In the genomic region with DNA sequence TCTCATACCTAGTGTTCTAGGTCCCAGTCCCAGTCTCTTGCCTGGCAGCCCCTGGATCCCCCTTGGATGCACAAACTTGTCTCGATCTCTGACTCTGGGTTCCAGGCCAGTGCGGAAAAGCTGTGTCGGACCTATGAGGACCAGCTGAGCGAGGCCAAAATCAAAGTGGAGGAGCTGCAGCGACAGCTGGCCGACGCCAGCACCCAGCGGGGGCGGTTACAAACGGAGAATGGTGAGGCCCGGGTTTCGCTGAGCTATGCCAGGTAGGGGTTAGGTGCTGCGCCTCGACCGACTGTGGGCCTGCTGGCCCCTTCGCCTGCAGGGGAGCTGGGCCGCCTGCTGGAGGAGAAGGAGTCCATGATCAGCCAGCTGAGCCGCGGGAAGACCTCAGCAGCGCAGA, we compare ENCODE assay signal across 15 mouse cellular contexts. TPM values are rescaled to one million over a fixed set of nuclear protein-coding genes. Genes with fewer than 3 reads are reported as not detected.
DNase-seq lines count a peak whose midpoint lies in the region; ATAC-seq lines count a peak whose summit lies in the region.
"Had no signal": no experiment of that assay in that cellular context is flagged by ENCODE, and none has a peak within 500 bp of the region (broad histone marks: within the 10 kb centered on the region; RNA-seq: fewer than 3 reads in every experiment).

No protein-coding gene starts in this region.

- H3K4me1 ChIP-seq in forebrain, embryonic 12.5 days = peaks cover 31% of the 10 kb centered on the region
- peaks cover 14% of the 10 kb centered on the region for H3K4me1 ChIP-seq in forebrain, embryonic 16.5 days (replicated peaks; ENCODE audit: control insufficient read depth, insufficient read depth, low read length)
- H3K4me1 ChIP-seq in midbrain, embryonic 11.5 days (ENCODE audit: control insufficient read depth, insufficient read depth, low read length) = peaks cover 11% of the 10 kb centered on the region
- H3K4me1 ChIP-seq in midbrain, embryonic 15.5 days = peaks cover 17% of the 10 kb centered on the region
- peaks cover 46% of the 10 kb centered on the region for H3K4me1 ChIP-seq in embryonic facial prominence, embryonic 10.5 days

- ATAC-seq in forebrain, embryonic 12.5 days (ENCODE audit: low FRiP score) = no peak
- ATAC-seq in forebrain, embryonic 16.5 days = no peak
- ATAC-seq in midbrain, embryonic 11.5 days (ENCODE audit: low FRiP score) = 0 out of 2 replicates have a peak, but pooled peaks have one; percentile 14
- no peak for ATAC-seq in midbrain, embryonic 15.5 days (replicated peaks)
- 0 out of 2 replicates have a peak, but pooled peaks have one; percentile 3 for ATAC-seq in megakaryocyte progenitor cell, adult 5-6 weeks (replicated peaks; ENCODE audit: poor library complexity)
- ATAC-seq: liver, embryonic 12.5 days had no signal

- H3K27me3 ChIP-seq in forebrain, embryonic 12.5 days = peaks cover 87% of the 10 kb centered on the region
- peaks cover 42% of the 10 kb centered on the region for H3K27me3 ChIP-seq in forebrain, embryonic 16.5 days (replicated peaks; ENCODE audit: control insufficient read depth, insufficient read depth, low read length)
- peaks cover 57% of the 10 kb centered on the region for H3K27me3 ChIP-seq in midbrain, embryonic 11.5 days (ENCODE audit: control insufficient read depth, insufficient read depth, low read length)
- peaks cover 60% of the 10 kb centered on the region for H3K27me3 ChIP-seq in midbrain, embryonic 15.5 days (replicated peaks)
- peaks cover 99% of the 10 kb centered on the region for H3K27me3 ChIP-seq in embryonic facial prominence, embryonic 10.5 days (replicated peaks; ENCODE audit: low read depth, poor library complexity, severe bottlenecking)

- H3K9me3 ChIP-seq in forebrain, embryonic 12.5 days = no peaks in the 10 kb centered on the region
- no peaks in the 10 kb centered on the region for H3K9me3 ChIP-seq in forebrain, embryonic 16.5 days (ENCODE audit: control insufficient read depth, low read length)
- H3K9me3 ChIP-seq in midbrain, embryonic 11.5 days (ENCODE audit: control insufficient read depth, low read length) = no peaks in the 10 kb centered on the region
- no peaks in the 10 kb centered on the region for H3K9me3 ChIP-seq in midbrain, embryonic 15.5 days
- H3K9me3 ChIP-seq in embryonic facial prominence, embryonic 10.5 days = no peaks in the 10 kb centered on the region
- H3K9me3 ChIP-seq: liver, embryonic 12.5 days had no signal

- no peak overlapping the region for H3K27ac ChIP-seq in forebrain, embryonic 12.5 days
- no peak overlapping the region for H3K27ac ChIP-seq in forebrain, embryonic 16.5 days (ENCODE audit: low read length)
- no peak overlapping the region for H3K27ac ChIP-seq in midbrain, embryonic 11.5 days (ENCODE audit: low read depth, low read length)
- no peak overlapping the region for H3K27ac ChIP-seq in midbrain, embryonic 15.5 days
- no peak overlapping the region for H3K27ac ChIP-seq in embryonic facial prominence, embryonic 10.5 days (replicated peaks)
- H3K27ac ChIP-seq: liver, embryonic 12.5 days had no signal

- DNase-seq in midbrain, embryonic 11.5 days (ENCODE audit: low spot score, missing footprints) = no peak
- peak; percentile 46 for DNase-seq in embryonic facial prominence, embryonic 10.5 days (ENCODE audit: low spot score)
- no peak for DNase-seq in natural killer cell, adult 2 months (ENCODE audit: low spot score in 2 of 2)
- DNase-seq in layer of hippocampus, postnatal 10 days (ENCODE audit: low spot score in 2 of 2) = no peak
- DNase-seq: B cell, adult 2 months; heart, postnatal 14 days; kidney, adult 2 months; lung, postnatal 36 days; right cerebral cortex, adult 18-20 months; thymus, postnatal 4 days had no signal

- peaks cover 40% of the 10 kb centered on the region for H3K36me3 ChIP-seq in forebrain, embryonic 12.5 days (replicated peaks)
- H3K36me3 ChIP-seq in forebrain, embryonic 16.5 days (ENCODE audit: control insufficient read depth, insufficient read depth) = peaks cover 23% of the 10 kb centered on the region
- H3K36me3 ChIP-seq in midbrain, embryonic 11.5 days (ENCODE audit: control insufficient read depth, insufficient read depth, low read length) = peaks cover 7% of the 10 kb centered on the region
- peaks cover 20% of the 10 kb centered on the region for H3K36me3 ChIP-seq in midbrain, embryonic 15.5 days (replicated peaks)
- H3K36me3 ChIP-seq in embryonic facial prominence, embryonic 10.5 days (replicated peaks) = peaks cover 50% of the 10 kb centered on the region

- peak overlapping the region; percentile 13; the same call in 1 of the 2 replicates for H3K4me2 ChIP-seq in forebrain, embryonic 12.5 days
- no peak overlapping the region for H3K4me2 ChIP-seq in forebrain, embryonic 16.5 days (ENCODE audit: low read length)
- H3K4me2 ChIP-seq in midbrain, embryonic 11.5 days = 0 out of 2 replicates have a peak overlapping the region, but pooled peaks have one; percentile 0
- H3K4me2 ChIP-seq in midbrain, embryonic 15.5 days = no peak overlapping the region

- 0 out of 2 replicates have a peak overlapping the region, but pooled peaks have one; percentile 5 for H3K9ac ChIP-seq in forebrain, embryonic 12.5 days
- H3K9ac ChIP-seq in forebrain, embryonic 16.5 days (replicated peaks; ENCODE audit: low read depth, low read length) = no peak overlapping the region
- H3K9ac ChIP-seq in midbrain, embryonic 11.5 days (ENCODE audit: low read length) = no peak overlapping the region
- no peak overlapping the region for H3K9ac ChIP-seq in midbrain, embryonic 15.5 days

- WGBS in forebrain, embryonic 12.5 days = 20% methylated on average over 20 of the region's 20 CpGs
- 32% methylated on average over 20 of the region's 20 CpGs for WGBS in forebrain, embryonic 16.5 days
- 13% methylated on average over 20 of the region's 20 CpGs for WGBS in midbrain, embryonic 11.5 days
- 32% methylated on average over 20 of the region's 20 CpGs for WGBS in midbrain, embryonic 15.5 days
- 17% methylated on average over 20 of the region's 20 CpGs for WGBS in embryonic facial prominence, embryonic 10.5 days

- H3K4me3 ChIP-seq in forebrain, embryonic 12.5 days (replicated peaks) = no peak overlapping the region
- no peak overlapping the region for H3K4me3 ChIP-seq in forebrain, embryonic 16.5 days (replicated peaks; ENCODE audit: low read length)
- no peak overlapping the region for H3K4me3 ChIP-seq in midbrain, embryonic 11.5 days (ENCODE audit: low read depth, low read length)
- H3K4me3 ChIP-seq in midbrain, embryonic 15.5 days = no peak overlapping the region
- H3K4me3 ChIP-seq in embryonic facial prominence, embryonic 10.5 days = peak overlapping the region; percentile 28

RNA-seq across cellular contexts. Expression of a gene that starts 19.1 kb away (rescaled TPM):
- polyA plus RNA-seq in forebrain, embryonic 12.5 days (2016; fragmentation: Nextera tagmentation; extraction: Ambion mirVana) = 0.66 and 1.0 TPM in 2 replicates
- 0.62 and 0.63 TPM in 2 replicates for polyA plus RNA-seq in forebrain, embryonic 16.5 days (2015; fragmentation: Nextera tagmentation; extraction: Ambion mirVana)
- 0.59 and 0.63 TPM in 2 replicates for polyA plus RNA-seq in midbrain, embryonic 11.5 days (2014; fragmentation: Nextera tagmentation; extraction: Ambion mirVana)
- polyA plus RNA-seq in midbrain, embryonic 15.5 days (2015; fragmentation: Nextera tagmentation; extraction: Ambion mirVana) = 0.64 and 1.2 TPM in 2 replicates
- polyA plus RNA-seq in embryonic facial prominence, embryonic 10.5 days (2016; fragmentation: Nextera tagmentation; extraction: Ambion mirVana) = 0.75 and 0.77 TPM in 2 replicates
- total RNA-seq in megakaryocyte progenitor cell, adult 5-6 weeks (2015) = 0.07 TPM in 1 of 2 replicates, not detected in the other
- not detected in 2 replicates for total RNA-seq in megakaryocyte progenitor cell, adult 5-6 weeks (2017)
- 1 to 10 TPM; 2.6 to 4.2 TPM for total RNA-seq in layer of hippocampus, postnatal 10 days (2021)

RNA-seq across cellular contexts. Expression of a gene that starts 37.5 kb away (rescaled TPM):
- polyA plus RNA-seq in forebrain, embryonic 12.5 days (2016; fragmentation: Nextera tagmentation; extraction: Ambion mirVana) = 16.6 and 20.0 TPM in 2 replicates
- polyA plus RNA-seq in forebrain, embryonic 16.5 days (2015; fragmentation: Nextera tagmentation; extraction: Ambion mirVana) = 14.1 and 15.0 TPM in 2 replicates
- 14.7 and 17.5 TPM in 2 replicates for polyA plus RNA-seq in midbrain, embryonic 11.5 days (2014; fragmentation: Nextera tagmentation; extraction: Ambion mirVana)
- polyA plus RNA-seq in midbrain, embryonic 15.5 days (2015; fragmentation: Nextera tagmentation; extraction: Ambion mirVana) = 15.3 and 16.3 TPM in 2 replicates
- 20.2 and 22.9 TPM in 2 replicates for polyA plus RNA-seq in embryonic facial prominence, embryonic 10.5 days (2016; fragmentation: Nextera tagmentation; extraction: Ambion mirVana)
- total RNA-seq in megakaryocyte progenitor cell, adult 5-6 weeks (2015) = 9.9 and 12.2 TPM in 2 replicates
- total RNA-seq in megakaryocyte progenitor cell, adult 5-6 weeks (2017) = 13.4 and 18.2 TPM in 2 replicates
- total RNA-seq in layer of hippocampus, postnatal 10 days (2021) = 10 to 100 TPM; 11.6 to 15.2 TPM

Comparison
In these comparisons a context has a peak if more than half of its experiments do, and no peak if none do; other contexts are left out.
1. ATAC-seq: peak in midbrain, embryonic 11.5 days (single experiment) and megakaryocyte progenitor cell, adult 5-6 weeks (single experiment); none in forebrain, embryonic 12.5 days (single experiment), forebrain, embryonic 16.5 days (single experiment) and midbrain, embryonic 15.5 days (single experiment).
2. H3K4me2 ChIP-seq: peak in forebrain, embryonic 12.5 days (single experiment) and midbrain, embryonic 11.5 days (single experiment); none in forebrain, embryonic 16.5 days (single experiment) and midbrain, embryonic 15.5 days (single experiment).